Mouse (Mus musculus) lung, embryonic 16.5 days (tissue): ENCODE results near the gene Erc2. TPM values are rescaled to one million over a fixed set of nuclear protein-coding genes. Genes with fewer than 3 reads are reported as not detected.
A peak's percentile ranks its signal among the peaks of the same experiment; 100 is the strongest.

Experiments used
- ATAC-seq: fragments of 200-750 bp; cut with Nextera tagmentation; 2 replicates; pipeline ENCODE4 v1.8.0; 2017; ENCODE audit warnings: low read depth, mild to moderate bottlenecking, moderate library complexity
- H3K27ac ChIP-seq: fragments of 300-500 bp; sonication (generic); 2 replicates; pipeline ENCODE4 v1.5.1; 2014; ENCODE audit warnings: mild to moderate bottlenecking, control low read depth, low read length
- H3K27me3 ChIP-seq: fragments of 300-500 bp; sonication (generic); 2 replicates; pipeline ENCODE4 v1.6.1; 2014; ENCODE audit warnings: low read depth, low read length, mixed read lengths; ENCODE audit not compliant: control insufficient read depth, insufficient read depth
- H3K36me3 ChIP-seq: fragments of 300-500 bp; sonication (generic); 2 replicates; pipeline ENCODE4 v1.6.1; 2014; ENCODE audit warnings: low read length; ENCODE audit not compliant: control insufficient read depth, insufficient read depth
- H3K4me1 ChIP-seq: fragments of 300-500 bp; sonication (generic); replicated peaks from 2 replicates; pipeline ENCODE4 v1.6.1; 2014; ENCODE audit warnings: low read length, mixed read lengths; ENCODE audit not compliant: control insufficient read depth, insufficient read depth
- H3K4me2 ChIP-seq: fragments of 300-500 bp; sonication (generic); 2 replicates; pipeline ENCODE4 v1.6.1; 2014; ENCODE audit warnings: low read depth, low read length, control low read depth
- H3K4me3 ChIP-seq: fragments of 300-500 bp; sonication (generic); 2 replicates; pipeline ENCODE4 v1.5.1; 2014; ENCODE audit warnings: mild to moderate bottlenecking, low read length, control low read depth
- H3K9ac ChIP-seq: fragments of 300-500 bp; sonication (generic); 2 replicates; pipeline ENCODE4 v1.6.1; 2014; ENCODE audit warnings: low read length, control low read depth
- H3K9me3 ChIP-seq: fragments of 300-500 bp; sonication (generic); 2 replicates; pipeline ENCODE4 v1.6.1; 2016; ENCODE audit warnings: low read length; ENCODE audit not compliant: control insufficient read depth
- WGBS: fragments of 180-500 bp; shearing (Covaris S2); extraction: QIAGEN DNeasy Blood & Tissue Kit; methylation state at CpG from one replicate; pipeline ENCODE4 v1.1.7; 2014; 5-methylcytosine and 5-hydroxymethylcytosine counted together
- polyA plus RNA-seq: library from polyadenylated mRNA; unstranded; fragments of >200 nt; fragmentation: Nextera tagmentation; extraction: Ambion mirVana; gene quantifications from 2 replicates; pipeline ENCODE4 v1.2.1, GENCODE M21; 2015

Gene Erc2
- polyA plus RNA-seq, 1 experiment from 2014 or later, result 1.5 TPM

GRCm38 (mm10) chr14:28164642-28165408 is 542.6 kb downstream of the Erc2 start:
- Histone ChIP-seq H3K27ac (peak overlapping the region; percentile 45), H3K27me3 (no peaks in the 10 kb centered on the region), H3K4me1 (peaks cover 23% of the 10 kb centered on the region), H3K9me3 (no peaks in the 10 kb centered on the region), H3K36me3 (no peaks in the 10 kb centered on the region), H3K9ac (no peak overlapping the region), H3K4me2 (peak overlapping the region; percentile 25), H3K4me3 (no peak overlapping the region)
- peak; percentile 89 for ATAC-seq
- WGBS, result 22% methylated on average over 15 of the region's 15 CpGs

- Histone ChIP-seq H3K4me1 (peaks cover 27% of the 10 kb centered on the region), H3K4me3 (no peak overlapping the region), H3K4me2 (no peak overlapping the region), H3K27me3 (no peaks in the 10 kb centered on the region), H3K9ac (no peak overlapping the region), H3K9me3 (no peaks in the 10 kb centered on the region), H3K27ac (peak overlapping the region; percentile 45), H3K36me3 (no peaks in the 10 kb centered on the region)
- ATAC-seq, result peak; percentile 26; the same call in 1 of the 2 replicates
- 55% methylated on average over 5 of the region's 5 CpGs for WGBS
These were observed 543.5 kb downstream of the Erc2 start for GRCm38 (mm10) chr14:28165621-28166211.

- 39% methylated on average over 4 of the region's 4 CpGs for WGBS
- no peaks in the 10 kb centered on the region for H3K36me3 ChIP-seq
- no peak overlapping the region for H3K9ac ChIP-seq
- H3K4me2 ChIP-seq, result no peak overlapping the region
- H3K4me3 ChIP-seq, result no peak overlapping the region
- no peaks in the 10 kb centered on the region for H3K27me3 ChIP-seq
- H3K27ac ChIP-seq, result peak overlapping the region; percentile 45
- H3K4me1 ChIP-seq, result peaks cover 16% of the 10 kb centered on the region
- ATAC-seq, result no peak
- H3K9me3 ChIP-seq, result no peaks in the 10 kb centered on the region
These were observed 548.5 kb downstream of the Erc2 start for GRCm38 (mm10) chr14:28170711-28171110.

- no peak overlapping the region for H3K4me2 ChIP-seq
- 42% methylated on average over 2 of the region's 2 CpGs for WGBS
- peak; percentile 78 for ATAC-seq
- no peak overlapping the region for H3K9ac ChIP-seq
- H3K36me3 ChIP-seq, result no peaks in the 10 kb centered on the region
- no peaks in the 10 kb centered on the region for H3K27me3 ChIP-seq
- H3K4me3 ChIP-seq, result no peak overlapping the region
- peaks cover 12% of the 10 kb centered on the region for H3K4me1 ChIP-seq
- peak overlapping the region; percentile 71 for H3K27ac ChIP-seq
- H3K9me3 ChIP-seq, result no peaks in the 10 kb centered on the region
These were observed 549.1 kb downstream of the Erc2 start for GRCm38 (mm10) chr14:28171364-28171763.

DNA sequence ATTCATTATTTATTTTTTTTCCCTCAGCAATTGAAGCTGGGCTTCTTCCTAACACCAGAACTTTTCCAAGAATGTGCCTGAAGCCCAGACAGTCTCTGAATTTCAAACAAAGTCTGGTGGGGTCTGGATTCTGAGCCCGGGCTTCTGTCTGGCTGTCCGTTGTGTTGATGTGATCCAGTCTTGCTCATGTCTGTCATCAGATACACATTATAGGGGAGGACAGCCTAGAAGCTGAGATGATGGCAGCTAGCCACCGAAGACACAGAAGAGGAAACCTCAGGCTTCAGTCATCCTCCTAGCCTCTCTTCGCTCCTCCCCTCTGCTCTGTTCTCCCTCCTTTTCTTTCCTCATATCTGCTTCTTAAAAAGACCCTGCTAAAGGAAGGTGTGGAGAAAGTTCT is 551.5 kb downstream of the Erc2 start:
- Histone ChIP-seq H3K9me3 (no peaks in the 10 kb centered on the region), H3K9ac (no peak overlapping the region), H3K27me3 (no peaks in the 10 kb centered on the region), H3K36me3 (no peaks in the 10 kb centered on the region), H3K4me1 (peaks cover 12% of the 10 kb centered on the region), H3K4me2 (no peak overlapping the region), H3K4me3 (no peak overlapping the region), H3K27ac (0 out of 2 replicates have a peak overlapping the region, but pooled peaks have one; percentile 15)
- 45% methylated on average over 4 of the region's 4 CpGs for WGBS
- peak; percentile 93 for ATAC-seq

- H3K9ac ChIP-seq, result no peak overlapping the region
- H3K27ac ChIP-seq, result peak overlapping the region; percentile 1; the same call in 1 of the 2 replicates
- no peaks in the 10 kb centered on the region for H3K4me1 ChIP-seq
- ATAC-seq, result no peak
- no peaks in the 10 kb centered on the region for H3K36me3 ChIP-seq
- no peak overlapping the region for H3K4me3 ChIP-seq
- no peaks in the 10 kb centered on the region for H3K9me3 ChIP-seq
- no peaks in the 10 kb centered on the region for H3K27me3 ChIP-seq
- no peak overlapping the region for H3K4me2 ChIP-seq
- 37% methylated on average over 4 of the region's 4 CpGs for WGBS
These were observed 559.0 kb downstream of the Erc2 start for GRCm38 (mm10) chr14:28181070-28181825.

- H3K4me2 ChIP-seq, result no peak overlapping the region
- peak; percentile 68 for ATAC-seq
- H3K4me3 ChIP-seq, result no peak overlapping the region
- H3K27me3 ChIP-seq, result no peaks in the 10 kb centered on the region
- H3K4me1 ChIP-seq, result no peaks in the 10 kb centered on the region
- no peak overlapping the region for H3K27ac ChIP-seq
- H3K9me3 ChIP-seq, result no peaks in the 10 kb centered on the region
- WGBS, result 52% methylated on average over 8 of the region's 8 CpGs
- H3K36me3 ChIP-seq, result no peaks in the 10 kb centered on the region
- H3K9ac ChIP-seq, result no peak overlapping the region
These were observed 570.6 kb downstream of the Erc2 start for GRCm38 (mm10) chr14:28192711-28193364.

- Histone ChIP-seq H3K4me1 (no peaks in the 10 kb centered on the region), H3K9me3 (no peaks in the 10 kb centered on the region), H3K36me3 (no peaks in the 10 kb centered on the region), H3K4me2 (no peak overlapping the region), H3K27me3 (no peaks in the 10 kb centered on the region), H3K4me3 (no peak overlapping the region), H3K9ac (no peak overlapping the region), H3K27ac (no peak overlapping the region)
- 77% methylated on average over 4 of the region's 4 CpGs for WGBS
- no peak for ATAC-seq
These were observed 581.6 kb downstream of the Erc2 start for GRCm38 (mm10) chr14:28203874-28204273.

DNA sequence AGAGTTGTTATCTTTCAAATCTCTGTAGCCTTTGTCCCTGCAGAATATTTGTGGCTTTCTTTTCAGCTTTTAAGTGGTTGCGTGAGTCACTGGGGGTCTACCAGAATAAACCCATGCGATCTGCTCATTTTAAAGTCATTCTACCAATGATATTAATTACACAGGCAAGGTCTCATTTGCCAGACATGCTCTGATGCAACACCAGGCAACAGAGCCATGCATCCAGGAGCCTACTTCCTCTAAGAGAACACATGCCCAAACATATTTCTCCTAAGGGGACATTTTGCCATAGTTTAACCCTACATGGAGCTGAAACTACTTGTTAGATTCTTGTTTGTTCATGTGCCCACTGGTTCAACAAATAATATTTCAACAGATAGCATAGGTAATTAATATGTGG is 584.1 kb downstream of the Erc2 start:
- WGBS, result 89% methylated on average over 2 of the region's 2 CpGs
- Histone ChIP-seq H3K36me3 (no peaks in the 10 kb centered on the region), H3K9me3 (no peaks in the 10 kb centered on the region), H3K27me3 (no peaks in the 10 kb centered on the region), H3K4me2 (no peak overlapping the region), H3K9ac (no peak overlapping the region), H3K4me3 (no peak overlapping the region), H3K27ac (no peak overlapping the region), H3K4me1 (no peaks in the 10 kb centered on the region)
- ATAC-seq, result no peak
